Mouse (Mus musculus) heart, postnatal 25 days (tissue): ENCODE measurements around the gene Fry. TPM values are rescaled to one million over a fixed set of nuclear protein-coding genes. Genes with fewer than 3 reads are reported as not detected.

ENCODE experiments used
- total RNA-seq, 2 experiments: library from RNA; stranded (reverse); gene quantifications; 2 replicates each; pipeline ENCODE4 v1.2.3; 2021

The Fry gene
- total RNA-seq, 2 experiments from 2014 or later: 120 to 150 TPM

Other genes with a start within 250 kb of the Fry start
- gene Rxfp2, start 100.0 kb upstream of the Fry start, total RNA-seq: not detected